Mouse (Mus musculus): ENCODE measurements around the gene Eif3k. TPM values are rescaled to one million over a fixed set of nuclear protein-coding genes. Genes with fewer than 3 reads are reported as not detected.

The Eif3k gene
- polyA plus RNA-seq (2015; fragmentation: Nextera tagmentation; extraction: Ambion mirVana) = 195 and 205 TPM in 2 replicates

GRCm38 (mm10) chr7:28981651-28982273 is at the start of gene Eif3k, which contains the start of gene Map4k1:
Gene Eif3k, minus strand, starts transcription at chr7:28981864.
Gene Map4k1, plus strand, starts transcription at chr7:28982050.
- under 1% methylated on average over 36 of the region's 36 CpGs for WGBS (ENCODE audit: insufficient replicate concordance)
- peak; percentile 94 for ATAC-seq (ENCODE audit: low read depth)
- H3K9me3 ChIP-seq (replicated peaks; ENCODE audit: control insufficient read depth, low read length) = no peaks in the 10 kb centered on the region
- peak within 1 kb of the TSS; percentile 99 for H3K4me2 ChIP-seq (ENCODE audit: low read depth, low read length)
- H3K4me1 ChIP-seq (ENCODE audit: control insufficient read depth, low read depth, low read length) = peaks cover 24% of the 10 kb centered on the region
- no peaks in the 10 kb centered on the region for H3K27me3 ChIP-seq (ENCODE audit: control insufficient read depth, insufficient read depth, low read depth, low read length)
- peak within 1 kb of the TSS; percentile 88 for H3K9ac ChIP-seq (ENCODE audit: low read depth, low read length)
- peaks cover 23% of the 10 kb centered on the region for H3K36me3 ChIP-seq (ENCODE audit: control insufficient read depth, insufficient read depth)
- peak within 1 kb of the TSS; percentile 75 for H3K4me3 ChIP-seq (ENCODE audit: low read depth, low read length)
- H3K27ac ChIP-seq (ENCODE audit: low read length) = peak within 1 kb of the TSS; percentile 95

DNA sequence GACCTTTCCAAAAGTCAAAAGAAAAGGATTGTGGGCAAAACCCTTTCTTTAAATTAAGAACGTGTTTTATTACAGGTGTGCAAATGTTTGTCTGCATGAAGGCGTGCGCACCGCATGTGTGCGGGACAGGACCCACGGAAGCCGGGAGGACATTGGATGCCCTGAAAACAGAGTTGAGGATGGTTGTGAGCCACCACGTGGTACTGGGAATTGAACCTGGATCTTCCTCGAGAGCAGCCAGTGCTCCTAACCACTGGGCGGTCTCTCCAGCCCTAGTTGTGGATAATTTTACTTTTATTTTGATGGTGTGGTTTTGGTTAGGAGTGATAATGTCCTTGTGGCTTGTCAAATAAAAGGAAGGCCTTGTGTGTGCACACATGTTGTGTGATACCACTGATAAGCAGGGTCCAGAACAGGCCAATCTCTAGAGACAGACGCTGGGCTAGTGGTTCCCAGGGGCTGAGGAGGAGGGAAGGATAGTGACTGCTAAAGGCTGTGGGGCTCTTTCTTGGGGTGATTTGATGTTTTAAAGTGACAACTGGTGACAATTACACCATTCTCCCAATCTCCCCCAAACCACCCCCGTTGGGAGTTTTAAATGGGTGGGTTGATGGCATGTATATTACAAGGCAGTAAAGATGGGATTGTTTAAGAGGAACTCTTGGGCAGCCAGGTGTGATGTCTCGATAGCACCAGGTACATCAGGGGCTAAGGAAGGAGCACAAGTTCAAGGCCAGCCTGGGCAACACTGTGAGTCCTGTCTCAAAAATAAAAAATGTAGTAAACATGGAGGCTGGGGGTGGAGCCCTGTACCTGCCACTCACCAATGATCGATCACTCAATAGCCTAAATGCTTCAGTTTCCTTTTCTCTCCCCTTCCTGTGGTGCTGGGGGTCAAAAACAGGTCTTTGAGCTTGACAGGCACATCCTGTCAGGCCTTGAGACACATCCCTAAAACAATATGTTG is 48.3 kb upstream of the Eif3k start:
- H3K4me2 ChIP-seq (ENCODE audit: low read depth, low read length) = peak overlapping the region; percentile 36; the same call in 1 of the 2 replicates
- H3K9ac ChIP-seq (ENCODE audit: low read depth, low read length) = 0 out of 2 replicates have a peak overlapping the region, but pooled peaks have one; percentile 12
- no peaks in the 10 kb centered on the region for H3K27me3 ChIP-seq (ENCODE audit: control insufficient read depth, insufficient read depth, low read depth, low read length)
- no peaks in the 10 kb centered on the region for H3K9me3 ChIP-seq (replicated peaks; ENCODE audit: control insufficient read depth, low read length)
- no peak overlapping the region for H3K4me3 ChIP-seq (ENCODE audit: low read depth, low read length)
- 35% methylated on average over 14 of the region's 14 CpGs for WGBS (ENCODE audit: insufficient replicate concordance)
- ATAC-seq (ENCODE audit: low read depth) = peak; percentile 99
- peaks cover 30% of the 10 kb centered on the region for H3K4me1 ChIP-seq (ENCODE audit: control insufficient read depth, low read depth, low read length)
- peak overlapping the region; percentile 92 for H3K27ac ChIP-seq (ENCODE audit: low read length)
- no peaks in the 10 kb centered on the region for H3K36me3 ChIP-seq (ENCODE audit: control insufficient read depth, insufficient read depth)

- H3K9ac ChIP-seq (ENCODE audit: low read depth, low read length) = no peak overlapping the region
- no peak overlapping the region for H3K4me3 ChIP-seq (ENCODE audit: low read depth, low read length)
- no peak overlapping the region for H3K27ac ChIP-seq (ENCODE audit: low read length)
- H3K9me3 ChIP-seq (replicated peaks; ENCODE audit: control insufficient read depth, low read length) = no peaks in the 10 kb centered on the region
- H3K36me3 ChIP-seq (ENCODE audit: control insufficient read depth, insufficient read depth) = no peaks in the 10 kb centered on the region
- 75% methylated on average over 6 of the region's 6 CpGs for WGBS (ENCODE audit: insufficient replicate concordance)
- H3K4me2 ChIP-seq (ENCODE audit: low read depth, low read length) = no peak overlapping the region
- no peaks in the 10 kb centered on the region for H3K27me3 ChIP-seq (ENCODE audit: control insufficient read depth, insufficient read depth, low read depth, low read length)
- ATAC-seq (ENCODE audit: low read depth) = no peak
- H3K4me1 ChIP-seq (ENCODE audit: control insufficient read depth, low read depth, low read length) = peaks cover 30% of the 10 kb centered on the region
These were observed 47.1 kb upstream of the Eif3k start for GRCm38 (mm10) chr7:29028761-29029160.

GRCm38 (mm10) chr7:29026811-29027210 is 45.1 kb upstream of the Eif3k start:
- Histone ChIP-seq H3K9ac (ENCODE audit: low read depth, low read length) (no peak overlapping the region), H3K4me2 (ENCODE audit: low read depth, low read length) (no peak overlapping the region), H3K36me3 (ENCODE audit: control insufficient read depth, insufficient read depth) (no peaks in the 10 kb centered on the region), H3K4me3 (ENCODE audit: low read depth, low read length) (no peak overlapping the region), H3K9me3 (replicated peaks; ENCODE audit: control insufficient read depth, low read length) (no peaks in the 10 kb centered on the region), H3K4me1 (ENCODE audit: control insufficient read depth, low read depth, low read length) (peaks cover 30% of the 10 kb centered on the region), H3K27me3 (ENCODE audit: control insufficient read depth, insufficient read depth, low read depth, low read length) (no peaks in the 10 kb centered on the region), H3K27ac (ENCODE audit: low read length) (no peak overlapping the region)
- no peak for ATAC-seq (ENCODE audit: low read depth)
- 82% methylated on average over 4 of the region's 4 CpGs for WGBS (ENCODE audit: insufficient replicate concordance)

DNA sequence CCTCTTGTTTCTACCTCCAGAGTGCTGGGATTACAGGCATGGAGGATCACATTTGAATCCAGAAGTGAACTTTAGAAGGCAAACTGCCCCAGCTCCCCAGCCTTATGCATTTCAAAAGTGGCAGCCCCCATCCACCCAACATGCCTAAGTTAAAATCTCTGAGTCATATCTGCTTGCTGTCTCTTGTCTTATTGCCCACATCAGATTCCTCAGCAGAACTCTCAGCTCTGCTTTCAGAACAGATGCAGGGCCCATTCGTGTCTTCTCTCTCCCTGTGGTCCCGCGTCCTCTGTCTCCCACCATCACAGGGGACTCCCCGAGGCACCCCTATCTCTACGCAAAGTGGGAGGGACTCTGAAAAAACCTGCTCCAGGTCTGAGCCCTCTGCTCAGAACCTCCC is 44.5 kb upstream of the Eif3k start:
- Histone ChIP-seq H3K9me3 (replicated peaks; ENCODE audit: control insufficient read depth, low read length) (no peaks in the 10 kb centered on the region), H3K4me3 (ENCODE audit: low read depth, low read length) (no peak overlapping the region), H3K4me1 (ENCODE audit: control insufficient read depth, low read depth, low read length) (peaks cover 24% of the 10 kb centered on the region), H3K27ac (ENCODE audit: low read length) (no peak overlapping the region), H3K4me2 (ENCODE audit: low read depth, low read length) (no peak overlapping the region), H3K36me3 (ENCODE audit: control insufficient read depth, insufficient read depth) (no peaks in the 10 kb centered on the region), H3K27me3 (ENCODE audit: control insufficient read depth, insufficient read depth, low read depth, low read length) (no peaks in the 10 kb centered on the region), H3K9ac (ENCODE audit: low read depth, low read length) (no peak overlapping the region)
- WGBS (ENCODE audit: insufficient replicate concordance) = 73% methylated on average over 5 of the region's 5 CpGs
- ATAC-seq (ENCODE audit: low read depth) = no peak

DNA sequence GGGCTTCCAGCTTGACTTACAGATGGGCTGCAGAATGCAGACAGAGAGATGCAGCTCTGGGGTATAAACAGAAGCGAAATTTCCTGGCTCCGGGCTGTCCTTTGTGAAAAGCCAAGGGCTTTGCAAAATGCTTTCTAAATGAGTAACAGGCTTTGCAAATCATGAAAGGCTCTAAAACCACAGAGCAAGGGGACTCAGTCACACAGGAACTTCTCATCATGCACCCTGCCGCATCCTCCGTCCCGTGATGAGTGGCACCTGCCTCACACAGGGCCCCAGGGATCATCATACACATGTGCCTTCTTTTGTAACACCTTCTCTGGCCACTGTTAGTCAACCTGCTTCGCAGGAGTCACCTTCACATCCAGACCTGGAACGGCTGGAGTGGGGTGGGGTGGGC is 43.9 kb upstream of the Eif3k start:
- H3K9me3 ChIP-seq (replicated peaks; ENCODE audit: control insufficient read depth, low read length) = no peaks in the 10 kb centered on the region
- ATAC-seq (ENCODE audit: low read depth) = no peak
- no peak overlapping the region for H3K4me3 ChIP-seq (ENCODE audit: low read depth, low read length)
- H3K27ac ChIP-seq (ENCODE audit: low read length) = no peak overlapping the region
- peaks cover 5% of the 10 kb centered on the region for H3K27me3 ChIP-seq (ENCODE audit: control insufficient read depth, insufficient read depth, low read depth, low read length)
- H3K4me1 ChIP-seq (ENCODE audit: control insufficient read depth, low read depth, low read length) = peaks cover 20% of the 10 kb centered on the region
- no peak overlapping the region for H3K4me2 ChIP-seq (ENCODE audit: low read depth, low read length)
- no peak overlapping the region for H3K9ac ChIP-seq (ENCODE audit: low read depth, low read length)
- H3K36me3 ChIP-seq (ENCODE audit: control insufficient read depth, insufficient read depth) = no peaks in the 10 kb centered on the region
- 65% methylated on average over 7 of the region's 7 CpGs for WGBS (ENCODE audit: insufficient replicate concordance)

DNA sequence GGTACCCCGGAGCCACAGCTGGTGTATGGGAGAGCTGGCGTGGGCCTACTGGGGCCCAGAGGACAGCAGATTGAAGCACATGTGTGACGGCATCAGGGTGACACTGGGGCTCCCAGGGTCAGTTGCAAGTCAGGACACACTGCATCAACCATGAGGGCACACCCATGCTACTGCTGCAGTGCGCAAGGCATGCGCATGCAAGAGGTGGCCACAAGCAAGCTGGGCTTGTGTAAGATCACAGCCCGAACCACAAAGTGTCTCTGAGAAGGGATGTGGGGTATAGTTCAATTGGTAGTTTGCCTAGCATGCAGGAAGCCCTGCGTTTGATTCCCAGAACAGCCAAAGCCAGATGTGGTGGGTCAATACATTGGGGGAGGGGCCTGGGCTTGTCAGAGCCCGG is 41.9 kb upstream of the Eif3k start:
- Histone ChIP-seq H3K4me2 (ENCODE audit: low read depth, low read length) (no peak overlapping the region), H3K27me3 (ENCODE audit: control insufficient read depth, insufficient read depth, low read depth, low read length) (peaks cover 26% of the 10 kb centered on the region), H3K36me3 (ENCODE audit: control insufficient read depth, insufficient read depth) (no peaks in the 10 kb centered on the region), H3K9ac (ENCODE audit: low read depth, low read length) (no peak overlapping the region), H3K4me1 (ENCODE audit: control insufficient read depth, low read depth, low read length) (peaks cover 12% of the 10 kb centered on the region), H3K9me3 (replicated peaks; ENCODE audit: control insufficient read depth, low read length) (no peaks in the 10 kb centered on the region), H3K27ac (ENCODE audit: low read length) (no peak overlapping the region), H3K4me3 (ENCODE audit: low read depth, low read length) (no peak overlapping the region)
- 75% methylated on average over 8 of the region's 8 CpGs for WGBS (ENCODE audit: insufficient replicate concordance)
- ATAC-seq (ENCODE audit: low read depth) = no peak

DNA sequence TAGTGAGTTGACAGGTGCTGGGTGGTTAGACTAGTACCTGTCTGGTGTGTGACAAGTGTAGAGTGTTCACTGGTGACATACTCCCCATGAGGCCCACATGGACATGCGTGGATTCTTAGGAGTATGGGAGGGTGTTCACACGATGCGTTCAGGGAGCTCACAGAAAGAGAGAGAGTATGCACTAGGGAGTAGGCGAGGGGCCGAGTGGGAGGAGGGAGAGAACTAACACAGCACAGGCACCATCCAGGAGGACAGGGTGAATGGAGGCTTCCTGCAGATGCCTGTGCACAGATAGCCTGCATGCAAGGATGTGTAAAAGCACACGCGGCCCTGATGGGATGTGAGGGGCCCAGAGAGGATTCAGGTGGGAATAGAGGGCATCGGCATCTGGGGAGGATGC is 40.8 kb upstream of the Eif3k start:
- WGBS (ENCODE audit: insufficient replicate concordance) = 73% methylated on average over 8 of the region's 8 CpGs
- peaks cover 36% of the 10 kb centered on the region for H3K27me3 ChIP-seq (ENCODE audit: control insufficient read depth, insufficient read depth, low read depth, low read length)
- no peak overlapping the region for H3K4me2 ChIP-seq (ENCODE audit: low read depth, low read length)
- H3K4me1 ChIP-seq (ENCODE audit: control insufficient read depth, low read depth, low read length) = peaks cover 12% of the 10 kb centered on the region
- no peaks in the 10 kb centered on the region for H3K9me3 ChIP-seq (replicated peaks; ENCODE audit: control insufficient read depth, low read length)
- ATAC-seq (ENCODE audit: low read depth) = no peak
- no peak overlapping the region for H3K9ac ChIP-seq (ENCODE audit: low read depth, low read length)
- no peak overlapping the region for H3K27ac ChIP-seq (ENCODE audit: low read length)
- H3K36me3 ChIP-seq (ENCODE audit: control insufficient read depth, insufficient read depth) = no peaks in the 10 kb centered on the region
- H3K4me3 ChIP-seq (ENCODE audit: low read depth, low read length) = no peak overlapping the region
